Mouse (Mus musculus) ES-Bruce4 (cell line): Measurements from ENCODE around the gene Scfd2.

Source experiments
- CTCF ChIP-seq: IDR thresholded peaks from one replicate; pipeline ENCODE4 v1.8.1; 2011; ENCODE audit warnings: low read depth, low read length
- POLR2A ChIP-seq: IDR thresholded peaks from one replicate; pipeline ENCODE4 v1.8.1; 2011; ENCODE audit warnings: low read length; ENCODE audit not compliant: insufficient read depth

DNA sequence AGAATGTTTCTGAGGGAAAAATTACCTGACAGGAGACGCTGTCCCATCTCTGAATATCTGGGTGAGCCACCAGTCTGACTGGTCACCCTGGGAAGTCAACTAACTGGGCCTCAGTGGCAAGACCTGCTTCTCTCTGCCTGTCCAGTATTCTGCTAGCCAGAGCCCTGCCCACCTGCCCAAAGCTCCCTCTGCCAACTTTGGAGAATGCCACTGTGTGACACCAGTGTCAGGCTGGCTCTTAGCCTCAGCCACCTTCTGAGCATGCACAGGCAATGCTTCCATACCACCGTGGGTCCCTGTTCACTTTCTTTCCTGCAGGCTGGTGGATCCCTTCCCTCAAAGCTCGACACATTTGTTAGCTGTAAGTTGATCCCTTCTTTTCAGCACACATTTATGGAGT, 281.8 kb downstream of the Scfd2 start:
- TF ChIP-seq POLR2A (no peak), CTCF (no peak)
